Mouse (Mus musculus): ENCODE data around the gene Bud13. TPM values are rescaled to one million over a fixed set of nuclear protein-coding genes. Genes with fewer than 3 reads are reported as not detected.
"Not testable (repeated sequence)": the region's sequence is repeated elsewhere in the genome, so short reads cannot be mapped to it uniquely, and the experiment has no call there.

Gene Bud13
- total RNA-seq, 2 experiments from 2014 or later = 15.6 to 22.3 TPM

- no peak for ATAC-seq (replicated peaks; ENCODE audit: poor library complexity, severe bottlenecking)
Observed at GRCm38 (mm10) chr9:46335461-46335995, 52.7 kb downstream of the Bud13 start.

GRCm38 (mm10) chr9:46336294-46336693 is 53.5 kb downstream of the Bud13 start:
- ATAC-seq (replicated peaks; ENCODE audit: poor library complexity, severe bottlenecking) = not testable (repeated sequence)

GRCm38 (mm10) chr9:46337331-46337730 is 54.5 kb downstream of the Bud13 start:
- no peak for ATAC-seq (replicated peaks; ENCODE audit: poor library complexity, severe bottlenecking)

- no peak for ATAC-seq (replicated peaks; ENCODE audit: poor library complexity, severe bottlenecking)
Observed at GRCm38 (mm10) chr9:46337852-46338291, 55.1 kb downstream of the Bud13 start.

GRCm38 (mm10) chr9:46338384-46338783 is 55.6 kb downstream of the Bud13 start:
- no peak for ATAC-seq (replicated peaks; ENCODE audit: poor library complexity, severe bottlenecking)

- no peak for ATAC-seq (replicated peaks; ENCODE audit: poor library complexity, severe bottlenecking)
Observed at GRCm38 (mm10) chr9:46339051-46339652, 56.3 kb downstream of the Bud13 start.

GRCm38 (mm10) chr9:46345887-46346665 is 63.3 kb downstream of the Bud13 start:
- no peak for ATAC-seq (replicated peaks; ENCODE audit: poor library complexity, severe bottlenecking)

Other genes starting within 250 kb of the Bud13 start
- not detected in 2 replicates for gene Apoa1, start 54.4 kb upstream of the Bud13 start, total RNA-seq (2014; fragmentation: Nextera tagmentation)
- not detected in 2 replicates for gene Apoa1, start 54.4 kb upstream of the Bud13 start, total RNA-seq (2017)
- gene Apoc3, start 47.4 kb upstream of the Bud13 start, total RNA-seq (2014; fragmentation: Nextera tagmentation) = not detected in 2 replicates
- not detected in 2 replicates for gene Apoc3, start 47.4 kb upstream of the Bud13 start, total RNA-seq (2017)
- gene Apoa4, start 42.3 kb upstream of the Bud13 start, total RNA-seq (2014; fragmentation: Nextera tagmentation) = not detected in 2 replicates
- gene Apoa4, start 42.3 kb upstream of the Bud13 start, total RNA-seq (2017) = not detected in 2 replicates
- not detected in 2 replicates for gene Apoa5, start 14.4 kb upstream of the Bud13 start, total RNA-seq (2014; fragmentation: Nextera tagmentation)
- not detected in 2 replicates for gene Apoa5, start 14.4 kb upstream of the Bud13 start, total RNA-seq (2017)
- gene Zpr1, start 9.9 kb upstream of the Bud13 start, total RNA-seq (2014; fragmentation: Nextera tagmentation) = 28.1 and 50.4 TPM in 2 replicates
- gene Zpr1, start 9.9 kb upstream of the Bud13 start, total RNA-seq (2017) = 36.1 and 42.8 TPM in 2 replicates
- gene 4931429L15Rik, start 37.0 kb downstream of the Bud13 start, total RNA-seq (2014; fragmentation: Nextera tagmentation) = not detected in 2 replicates
- gene 4931429L15Rik, start 37.0 kb downstream of the Bud13 start, total RNA-seq (2017) = not detected in 2 replicates

All from granulocyte monocyte progenitor cell, adult 5-6 weeks (primary cell).